Mouse (Mus musculus) layer of hippocampus, adult 18-20 months (tissue): ENCODE data around the gene Arhgef3. TPM values are rescaled to one million over a fixed set of nuclear protein-coding genes. Genes with fewer than 3 reads are reported as not detected.

Source experiments
- DNase-seq, 2 experiments: peaks; one replicate each; pipeline ENCODE4 v3.0.0; 2022; ENCODE audit warnings: low spot score in 2 of 2
- total RNA-seq, 2 experiments: library from RNA; stranded (reverse); gene quantifications; 2 replicates each; pipeline ENCODE4 v1.2.3; 2021

The Arhgef3 gene
- total RNA-seq, 2 experiments from 2014 or later = 84.2 to 92.7 TPM

DNA sequence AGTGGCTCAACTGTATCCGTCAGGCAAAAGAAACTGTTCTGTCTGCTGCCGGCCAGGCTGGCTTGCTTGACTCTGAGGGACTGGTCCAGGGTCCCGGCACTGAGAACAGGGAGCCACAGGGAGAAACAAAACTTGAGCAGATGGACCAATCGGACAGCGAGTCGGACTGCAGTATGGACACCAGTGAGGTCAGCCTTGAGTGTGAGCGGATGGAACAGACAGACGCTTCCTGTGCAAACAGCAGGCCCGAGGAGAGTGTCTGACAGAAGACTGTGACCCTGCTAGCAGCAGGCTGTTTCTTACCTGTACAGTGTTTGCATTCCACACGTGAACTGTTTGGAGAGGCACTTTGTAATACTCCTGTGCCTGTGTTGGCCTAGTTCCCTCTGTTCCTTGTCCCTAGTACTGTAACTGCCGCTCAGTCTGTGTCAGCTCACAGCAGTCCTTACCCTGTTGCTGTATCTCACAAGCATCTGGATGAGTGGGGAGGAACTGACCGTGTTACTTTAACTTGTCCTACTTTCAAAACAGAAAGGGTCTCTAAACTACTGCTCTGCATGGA, 287.1 kb downstream of the Arhgef3 start:
- no peak for DNase-seq

DNA sequence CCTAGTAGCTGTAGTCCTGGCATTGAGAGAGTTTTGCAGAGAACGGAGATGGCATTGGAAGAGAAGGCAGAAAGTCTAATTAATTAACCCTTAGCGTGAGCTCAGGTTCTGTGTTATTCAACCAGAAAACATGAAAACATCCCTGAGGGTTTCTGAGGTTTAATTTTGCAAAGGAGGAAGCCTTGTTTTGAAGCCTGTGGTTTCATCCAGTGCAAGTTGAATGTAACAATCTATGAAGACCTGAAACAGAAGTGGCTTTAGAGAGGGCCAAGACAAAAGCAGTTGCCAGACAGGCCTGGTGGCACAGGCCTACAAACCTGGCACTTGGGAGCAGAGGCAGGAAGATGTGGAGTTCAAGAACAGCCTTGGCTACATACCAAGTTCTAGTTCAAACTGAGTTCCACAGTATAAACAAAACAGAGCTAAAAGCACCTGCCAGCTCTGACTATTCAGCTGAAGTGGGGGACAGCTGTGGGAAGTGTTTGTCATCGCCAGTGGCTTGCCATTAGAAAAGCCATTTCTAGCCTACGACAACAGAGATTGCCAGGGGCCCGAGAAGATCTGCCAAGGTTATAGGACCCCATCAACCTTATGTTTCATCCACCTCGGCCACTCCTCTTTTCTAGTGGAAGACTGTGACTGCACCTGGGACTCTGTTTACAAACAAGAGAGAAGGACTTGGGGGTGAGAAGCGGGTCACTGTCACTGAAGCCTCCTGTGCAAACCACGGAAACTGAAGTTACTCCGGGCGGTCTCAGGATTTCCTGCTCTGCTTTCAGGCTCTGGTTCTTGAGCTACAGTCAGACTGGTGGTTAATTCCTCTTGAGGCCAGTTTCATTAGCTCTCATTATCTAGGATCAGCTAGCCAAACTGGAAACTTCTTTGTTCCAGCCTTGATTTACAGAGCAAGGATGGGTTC, 287.9 kb downstream of the Arhgef3 start:
- DNase-seq = no peak

DNA sequence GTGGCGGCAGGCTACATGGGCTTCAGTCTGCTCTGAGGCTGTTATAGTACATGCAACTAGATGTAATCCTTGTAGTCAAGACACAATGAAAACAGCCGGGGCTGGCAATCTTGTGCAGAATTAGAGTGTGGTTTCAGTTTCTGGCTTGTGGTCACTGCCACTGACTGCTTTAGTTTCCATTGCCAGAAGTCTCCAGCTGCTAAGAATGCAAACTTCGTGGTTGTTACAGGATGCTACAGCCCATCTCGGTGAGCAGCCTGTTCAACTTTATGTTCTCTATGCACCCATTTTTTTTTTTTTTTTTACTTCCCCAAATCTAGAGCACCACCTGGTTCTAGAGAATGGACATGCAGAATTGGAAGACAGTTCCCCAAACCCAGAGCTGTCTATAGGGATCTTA, 290.8 kb downstream of the Arhgef3 start:
- no peak for DNase-seq

DNA sequence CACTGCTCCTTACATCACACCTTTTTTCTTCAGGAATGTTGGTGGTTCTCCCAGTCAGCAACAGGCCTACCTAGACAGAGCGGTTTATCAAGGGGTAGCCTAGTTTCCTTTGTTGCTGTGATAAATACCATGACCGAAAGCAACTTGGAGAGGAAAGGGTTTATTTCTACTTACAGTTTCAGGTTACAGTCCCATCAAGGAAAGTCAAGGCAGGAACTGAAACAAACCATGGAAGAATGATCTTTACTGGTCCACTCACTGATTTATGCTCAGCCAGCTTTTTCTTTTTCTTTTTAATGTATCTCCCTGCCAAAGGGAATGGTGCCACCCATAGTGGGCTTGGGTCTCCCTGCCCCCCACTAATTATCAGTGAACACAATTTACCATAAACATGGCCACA, 291.2 kb downstream of the Arhgef3 start:
- DNase-seq = no peak

DNA sequence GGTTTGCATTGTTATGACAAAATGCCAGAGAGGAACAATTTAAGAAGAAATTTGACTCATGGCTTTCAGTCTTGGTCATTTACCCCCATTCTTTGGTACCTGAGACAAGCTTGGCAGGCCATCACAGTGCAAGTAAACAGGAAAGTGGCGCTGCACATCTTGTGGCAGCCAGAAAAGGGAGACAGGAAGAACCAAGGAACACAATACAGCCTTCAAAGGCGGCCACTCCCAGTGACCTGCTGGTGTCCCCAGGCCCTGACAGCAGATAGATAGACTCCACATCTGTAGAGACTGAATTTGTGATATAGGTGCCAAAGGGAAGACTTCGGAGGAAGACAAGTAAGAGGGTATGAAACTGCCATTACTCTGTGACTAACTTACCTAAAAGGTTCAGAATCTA, 293.5 kb downstream of the Arhgef3 start:
- DNase-seq = no peak

DNA sequence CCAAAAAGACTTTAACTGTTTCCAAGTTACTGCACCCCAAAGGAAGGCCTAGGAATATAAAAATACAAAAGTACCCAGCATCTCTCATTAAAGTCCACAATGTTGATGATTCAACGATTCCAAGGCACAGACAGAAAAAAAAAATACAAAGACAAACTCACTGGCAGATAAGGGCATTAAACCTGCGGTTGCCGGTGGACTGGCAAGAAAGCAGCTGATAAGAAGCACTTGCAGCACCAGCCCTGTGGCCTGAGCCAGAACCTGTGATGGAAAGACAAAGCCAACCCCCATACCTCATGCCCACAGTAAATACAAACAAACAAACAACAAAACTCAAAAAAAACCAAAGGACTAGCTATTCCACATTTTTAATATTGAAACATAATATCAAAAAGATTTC, 295.0 kb downstream of the Arhgef3 start:
- no peak for DNase-seq

DNA sequence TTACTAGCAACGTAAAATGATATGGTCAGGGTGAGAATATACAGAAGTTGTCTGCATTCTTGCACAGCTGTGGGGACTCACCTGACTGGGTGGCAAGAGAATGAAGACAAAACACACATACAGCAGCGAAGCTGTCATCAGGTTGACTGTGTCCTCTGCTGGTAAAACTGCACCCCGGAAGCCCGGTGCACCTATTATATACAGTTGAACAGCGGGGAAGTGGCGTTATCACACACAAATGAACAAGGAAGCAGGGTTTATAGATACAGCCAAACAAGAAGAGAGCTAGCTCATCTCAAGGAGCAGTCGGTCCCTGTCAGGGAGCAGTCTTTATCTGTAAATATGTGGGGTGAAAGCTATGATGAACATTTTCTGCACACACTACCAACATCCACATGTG, 296.8 kb downstream of the Arhgef3 start:
- DNase-seq = no peak

DNA sequence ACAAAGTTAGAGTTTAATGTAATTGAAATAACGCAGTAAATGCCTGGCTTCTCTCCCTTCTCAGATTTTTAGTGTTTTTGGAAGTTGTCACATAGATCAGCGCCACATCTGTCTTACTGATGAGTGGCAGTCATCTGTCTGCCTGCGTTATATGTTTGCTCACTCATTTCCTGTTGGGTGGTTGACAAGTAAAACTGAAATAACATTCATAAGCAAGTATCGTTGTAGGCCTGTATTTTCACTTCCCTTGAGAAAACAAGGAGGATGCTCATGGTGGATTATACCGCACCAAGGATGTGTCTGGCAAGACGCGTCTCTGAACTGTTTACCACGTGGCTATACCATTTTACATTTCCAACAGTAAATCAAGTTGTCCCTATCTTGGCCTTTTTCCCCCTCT, 298.0 kb downstream of the Arhgef3 start:
- DNase-seq = no peak

DNA sequence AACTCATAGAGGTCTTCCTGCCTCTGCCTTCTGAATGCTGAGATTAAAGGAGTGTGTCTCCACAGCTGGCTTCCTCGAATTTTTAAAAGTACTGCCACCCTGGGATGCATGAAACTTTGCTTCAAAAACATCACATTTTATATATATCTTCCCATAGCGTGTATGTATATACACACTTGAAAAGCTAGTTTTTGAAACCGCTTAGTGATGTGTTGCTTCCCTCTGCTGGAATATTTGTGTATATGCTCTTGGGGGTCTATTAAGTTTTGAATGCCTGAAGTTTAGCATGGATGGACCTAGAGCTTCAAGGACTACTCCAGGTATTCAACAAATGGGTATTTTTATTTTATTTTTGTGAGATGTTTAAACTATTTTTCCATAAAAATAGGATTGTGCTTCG, 299.3 kb downstream of the Arhgef3 start:
- DNase-seq = peak in 1 of 2 experiments; percentile 55

DNA sequence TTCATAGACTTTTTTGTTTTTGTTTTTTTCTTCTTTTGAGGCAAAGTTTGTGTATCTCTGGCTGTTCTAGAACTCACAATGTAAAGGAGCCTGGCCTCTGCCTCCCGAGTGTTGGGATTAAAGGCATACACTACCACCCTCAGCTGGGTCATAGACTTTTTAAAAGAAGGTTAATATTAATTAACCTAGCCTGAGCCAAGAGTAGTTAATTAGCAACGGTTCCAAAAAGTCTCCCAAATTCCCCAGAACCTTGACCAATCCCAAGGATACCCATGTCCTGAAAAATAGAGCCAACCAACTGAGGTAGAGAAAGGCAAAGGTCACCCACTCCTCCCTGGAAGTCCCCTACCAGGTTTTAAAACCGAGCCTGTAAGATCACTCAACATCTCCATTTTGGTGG, 306.1 kb downstream of the Arhgef3 start:
- no peak for DNase-seq

DNA sequence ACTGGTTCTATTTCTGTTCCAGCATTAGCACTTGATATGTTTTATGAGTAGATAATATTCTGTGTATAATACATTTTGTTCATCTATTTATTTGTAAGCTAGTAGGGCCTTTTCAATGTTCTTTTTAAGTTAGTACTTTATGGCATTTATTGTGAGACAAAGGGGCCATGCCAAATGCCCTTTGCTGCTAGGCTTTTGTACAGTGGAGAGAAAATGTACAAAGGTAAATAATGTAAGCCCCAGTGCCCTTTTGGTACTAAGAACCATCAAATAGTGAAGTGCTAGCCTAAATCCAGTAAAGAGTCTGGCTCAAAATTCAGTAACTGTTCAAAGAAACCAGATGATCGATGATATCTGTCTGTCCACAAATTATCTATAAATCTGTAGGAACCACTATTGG, 307.6 kb downstream of the Arhgef3 start:
- DNase-seq = no peak

DNA sequence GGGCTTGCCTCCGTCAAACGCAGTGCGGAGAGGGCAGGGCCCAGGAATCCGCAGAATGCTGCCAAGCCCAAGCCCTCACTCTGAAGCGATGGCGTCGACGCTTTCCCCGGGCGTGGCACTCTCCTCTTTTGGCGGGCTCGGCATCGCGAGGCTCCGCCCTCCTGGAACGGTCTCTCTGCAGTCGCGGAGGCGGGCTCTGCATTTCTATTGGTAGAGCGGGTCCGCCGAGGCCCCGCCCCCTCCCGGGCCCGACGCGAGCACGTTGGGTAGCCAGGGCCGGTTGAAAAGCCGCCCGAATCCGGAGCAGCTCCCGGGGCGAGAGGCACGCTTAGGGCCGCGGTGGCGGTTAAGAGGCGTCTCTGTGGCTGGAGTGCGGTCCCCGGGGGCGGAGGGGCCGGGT, 313.9 kb downstream of the Arhgef3 start, which contains the start of gene Fam208a:
Gene Fam208a, plus strand, starts transcription at position 262 of the 400 bp plus-strand sequence.
- DNase-seq = peak; percentile 91 to 95

DNA sequence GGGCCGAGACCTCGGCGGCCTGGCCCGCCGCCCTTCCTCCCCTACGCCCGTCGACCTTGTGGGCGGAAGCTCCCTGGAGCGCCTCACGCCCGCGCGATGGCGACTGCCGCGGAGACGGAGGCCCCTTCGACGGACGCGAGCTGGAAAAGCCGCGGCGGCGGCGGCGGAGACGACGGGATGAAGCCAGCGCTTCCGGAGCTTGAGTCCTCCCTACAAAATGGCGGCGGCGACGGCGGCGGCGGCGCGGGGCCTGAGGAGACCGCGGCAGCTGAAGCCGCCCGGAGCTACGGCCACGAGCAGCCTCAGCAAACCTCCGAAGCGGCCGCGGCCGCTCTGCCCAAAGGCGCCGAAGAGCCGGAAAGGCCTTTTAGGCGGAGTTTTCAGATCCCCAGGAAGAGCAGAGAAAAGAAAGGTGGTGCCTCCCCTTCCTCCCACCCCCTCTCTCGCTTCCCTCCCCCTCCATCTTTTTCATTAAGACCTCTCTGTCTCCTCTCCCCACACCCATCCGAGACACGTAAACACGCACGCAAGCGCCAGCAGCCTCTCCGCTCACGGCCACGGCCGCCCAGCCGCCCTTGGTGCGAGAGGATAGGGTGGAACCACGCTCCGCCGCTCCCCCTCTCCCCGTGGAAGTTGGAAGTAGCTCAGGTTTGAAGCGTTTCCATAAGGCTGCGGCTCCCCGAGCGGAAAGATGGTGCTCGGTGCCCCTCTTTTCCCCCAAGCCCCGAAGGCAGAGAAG, 314.4 kb downstream of the Arhgef3 start:
- peak; percentile 77 to 84 for DNase-seq

DNA sequence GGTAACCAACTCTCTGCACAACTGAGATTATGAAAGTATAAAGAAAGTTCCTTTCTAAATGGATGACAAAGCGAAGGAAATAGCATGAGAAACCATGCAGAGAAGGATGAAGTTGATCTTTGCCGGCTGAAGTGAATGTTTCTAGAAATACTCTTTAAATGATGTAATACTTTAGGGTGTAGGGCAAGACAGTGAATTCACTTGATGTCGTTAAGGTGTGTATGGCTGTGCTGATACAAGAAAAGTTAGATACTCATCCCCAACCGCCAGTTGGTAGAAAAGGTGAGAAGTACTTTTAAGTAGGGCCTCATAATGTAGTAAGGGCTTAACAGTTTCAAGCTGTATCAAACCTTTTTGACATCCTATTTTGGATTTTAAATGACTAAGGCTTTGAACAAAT, 315.6 kb downstream of the Arhgef3 start:
- no peak for DNase-seq

DNA sequence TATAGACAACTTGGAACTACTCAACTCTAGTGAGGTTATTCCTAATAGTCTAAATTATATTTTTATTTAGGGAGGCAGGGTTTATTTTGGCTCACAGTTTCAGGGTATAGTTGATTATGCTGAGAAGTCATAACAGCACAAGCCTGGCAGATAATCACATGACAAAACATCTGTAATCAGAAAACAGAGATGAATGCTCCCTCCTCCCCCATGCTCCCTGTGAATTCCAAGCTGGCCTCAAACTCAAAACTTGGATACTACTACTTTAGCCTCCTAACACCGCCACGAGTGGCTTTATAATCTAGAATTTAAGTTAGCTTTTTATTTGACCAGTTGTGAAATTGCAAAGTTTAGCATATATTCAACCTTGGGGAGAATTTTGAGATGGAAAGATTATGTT, 317.4 kb downstream of the Arhgef3 start:
- no peak for DNase-seq

DNA sequence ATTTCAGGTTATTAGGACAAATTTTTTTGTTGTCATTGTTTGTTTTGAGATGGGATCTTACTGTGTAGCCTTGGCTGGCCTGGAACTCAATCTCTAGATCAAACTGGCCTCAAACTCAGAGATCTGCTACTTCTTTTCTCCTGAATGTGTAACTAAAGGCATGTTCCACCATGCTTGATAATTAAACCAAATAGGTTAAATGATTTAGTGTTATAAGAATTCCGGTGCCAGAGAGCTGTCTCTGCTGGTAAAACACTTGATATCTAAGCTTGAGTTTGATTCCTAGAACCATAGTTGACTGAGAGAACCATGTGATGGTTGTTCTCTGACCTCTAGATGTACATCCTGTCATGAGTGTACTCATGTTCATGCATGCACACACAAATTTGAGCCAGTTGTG, 321.4 kb downstream of the Arhgef3 start:
- no peak for DNase-seq

DNA sequence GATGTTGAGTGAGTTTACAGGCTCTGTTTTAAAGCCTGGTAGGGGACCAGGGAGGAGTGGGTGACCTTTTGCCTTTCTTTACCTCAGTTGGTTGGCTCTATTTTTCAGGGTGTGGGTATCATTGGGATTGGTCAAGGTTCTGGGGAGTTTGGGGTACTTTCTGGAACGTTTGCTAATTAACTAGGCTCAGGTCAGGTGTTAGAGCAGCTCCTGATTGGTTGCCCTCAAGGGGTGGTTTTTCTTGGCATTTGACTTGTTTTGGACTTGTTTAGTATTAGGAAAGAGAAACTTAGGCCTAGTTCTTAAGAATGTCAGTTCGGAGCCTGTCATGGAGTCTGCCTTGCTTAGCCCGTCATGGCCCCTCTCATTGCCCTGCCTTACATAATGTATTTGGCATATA, 322.1 kb downstream of the Arhgef3 start:
- DNase-seq = no peak

DNA sequence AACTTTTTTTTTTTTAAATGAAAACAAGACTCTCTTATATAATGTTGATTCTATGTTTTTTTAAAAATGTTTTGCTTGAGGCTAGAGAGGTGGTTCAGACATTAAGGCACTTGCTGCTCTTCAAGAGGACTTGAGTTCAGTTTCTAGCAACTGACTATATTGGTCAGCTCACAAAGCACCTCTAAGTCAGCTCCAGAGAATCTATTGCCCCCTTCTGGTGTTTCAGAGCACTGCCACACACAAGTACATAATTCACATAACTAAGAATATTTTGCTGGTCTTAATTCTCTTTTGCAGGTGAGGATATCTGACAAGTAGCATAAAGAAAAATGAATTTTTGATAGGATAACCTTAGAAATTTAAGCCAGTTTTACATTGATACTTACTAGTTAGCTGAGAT, 326.2 kb downstream of the Arhgef3 start:
- no peak for DNase-seq

DNA sequence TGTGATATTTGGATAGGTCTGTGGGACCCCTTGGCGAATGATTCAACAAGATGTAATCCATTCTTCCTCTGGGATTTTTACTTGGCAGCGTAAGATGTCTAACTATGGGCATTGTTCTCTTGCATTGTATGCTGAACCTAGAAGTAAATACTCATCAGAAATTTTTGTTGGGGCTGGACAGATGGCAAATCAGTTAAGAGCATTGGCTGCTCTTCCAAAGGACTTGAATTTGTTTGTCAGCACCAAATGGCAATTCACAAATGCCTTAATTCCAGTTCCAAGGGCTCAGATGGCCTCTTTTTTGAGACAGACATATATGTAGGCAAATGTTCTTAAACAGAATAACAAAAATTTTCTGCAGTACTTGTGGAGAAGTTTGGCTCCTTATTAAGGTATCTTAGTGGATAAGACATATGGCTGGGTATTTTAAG, 330.2 kb downstream of the Arhgef3 start:
- DNase-seq = peak in 1 of 2 experiments; percentile 60

DNA sequence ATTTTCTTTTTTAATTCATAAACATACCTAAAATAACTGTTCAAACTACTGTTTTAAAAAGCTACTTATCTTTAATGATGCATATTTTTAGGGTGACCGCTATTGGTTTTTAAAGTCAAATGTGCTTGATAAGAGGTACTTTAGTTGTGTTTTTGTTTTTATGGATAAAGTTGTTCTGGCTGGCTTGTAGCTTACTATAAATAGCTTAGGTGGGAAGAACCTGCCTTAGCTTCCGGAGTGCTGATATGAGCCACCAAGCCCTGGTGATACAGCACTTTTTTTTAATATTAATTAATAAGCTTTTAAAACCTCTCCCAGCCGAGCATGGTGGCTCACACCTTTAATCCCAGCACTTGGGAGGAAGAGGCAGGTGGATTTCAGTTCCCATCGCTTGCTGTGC, 332.3 kb downstream of the Arhgef3 start:
- no peak for DNase-seq
